Mouse (Mus musculus) adrenal gland, postnatal 10 days (tissue): ENCODE measurements around the gene Lrp10. TPM values are rescaled to one million over a fixed set of nuclear protein-coding genes. Genes with fewer than 3 reads are reported as not detected.

ENCODE experiments used
- DNase-seq: peaks from one replicate; pipeline ENCODE4 v3.0.0; 2021; ENCODE audit warnings: mixed read lengths
- long read RNA-seq, 2 experiments: library from polyadenylated mRNA; stranded (forward); transcript quantifications; one replicate each; pipeline ENCODE4 v2.0.0; 2021
- total RNA-seq, 2 experiments: library from RNA; stranded (reverse); gene quantifications; 2 replicates each; pipeline ENCODE4 v1.2.3; 2021

Gene Lrp10
- total RNA-seq, result 10 to 100 TPM; 71.9 to 89.4 TPM
- long read RNA-seq, experiment 1, full-length matches to known transcripts, result 36 of 64 reads
- long read RNA-seq, experiment 1, partial matches to known transcripts, result 25 of 64 reads
- long read RNA-seq, experiment 1, other reads (novel, unspliced or antisense), result 3 of 64 reads
- long read RNA-seq, experiment 2, full-length matches to known transcripts, result 85 of 108 reads
- long read RNA-seq, experiment 2, partial matches to known transcripts, result 13 of 108 reads
- long read RNA-seq, experiment 2, other reads (novel, unspliced or antisense), result 10 of 108 reads

DNA sequence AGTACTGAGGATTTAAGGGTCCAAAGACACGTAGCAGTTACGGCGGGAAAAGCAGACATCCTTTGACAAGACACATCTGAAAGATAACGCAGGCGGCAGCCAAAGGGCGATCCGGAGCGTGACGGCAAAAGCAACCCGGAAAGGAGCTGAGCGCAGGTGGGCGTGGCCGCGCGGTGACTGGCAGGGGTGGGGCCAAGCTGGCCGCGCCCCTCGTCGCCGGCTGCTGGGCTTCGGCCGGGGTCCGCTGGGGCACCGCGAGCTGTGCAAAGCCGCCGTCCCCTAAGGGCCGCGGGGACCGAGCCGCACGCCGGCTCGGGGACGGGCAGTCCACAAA is at the start of gene Lrp10:
Gene Lrp10, plus strand, starts transcription at position 179 of the 334 bp plus-strand sequence.
- peak; percentile 94 for DNase-seq

GRCm38 (mm10) chr14:54415241-54416020 is 48.5 kb upstream of the Lrp10 start:
- no peak for DNase-seq

GRCm38 (mm10) chr14:54416229-54416775 is 47.6 kb upstream of the Lrp10 start:
- no peak for DNase-seq

DNA sequence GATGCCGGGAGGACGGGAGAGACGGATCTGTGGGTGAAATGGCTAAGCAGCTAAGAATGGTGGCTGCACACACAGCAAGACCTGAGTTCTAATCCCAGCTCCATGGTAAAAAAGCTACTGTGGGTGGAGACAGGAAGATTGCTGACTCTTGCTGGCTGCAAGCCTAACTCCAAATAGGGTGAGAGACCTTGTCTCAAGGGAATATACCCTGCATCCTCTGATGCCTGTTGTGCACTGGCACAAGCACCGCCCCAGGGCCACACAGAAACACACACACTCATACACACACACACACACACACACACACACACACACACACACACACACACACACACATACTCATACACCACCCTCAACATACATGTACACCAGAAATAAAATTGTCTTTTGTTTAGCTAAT is 47.1 kb upstream of the Lrp10 start:
- DNase-seq, result no peak

DNA sequence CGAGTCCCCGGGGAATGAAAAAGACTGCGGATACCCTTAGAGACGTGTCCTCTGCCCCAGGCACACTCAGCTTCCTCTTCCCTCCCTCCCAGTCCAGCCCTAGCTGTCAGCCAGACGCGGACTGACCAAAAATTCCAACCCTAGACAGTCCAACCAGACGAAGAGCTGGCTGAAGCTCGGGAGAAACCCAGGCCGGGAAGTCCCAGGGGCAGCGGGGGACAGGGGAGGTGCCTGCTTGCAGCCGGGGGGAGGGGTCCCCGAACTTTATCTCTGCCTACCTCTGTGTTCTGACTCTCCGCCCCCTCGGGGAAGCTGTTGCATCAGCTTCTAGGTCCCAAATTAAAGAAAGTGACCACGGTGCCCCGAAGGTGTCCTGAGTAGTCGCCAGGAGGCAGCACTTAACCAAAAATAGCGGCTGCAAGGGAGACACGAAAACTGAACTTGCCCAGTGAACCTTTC is 46.3 kb upstream of the Lrp10 start, which contains the start of gene Slc7a7:
Gene Slc7a7, minus strand, starts transcription at position 158 of the 459 bp plus-strand sequence.
- DNase-seq, result peak; percentile 45

- no peak for DNase-seq
Measured at GRCm38 (mm10) chr14:54421014-54421413, 42.9 kb upstream of the Lrp10 start.

DNA sequence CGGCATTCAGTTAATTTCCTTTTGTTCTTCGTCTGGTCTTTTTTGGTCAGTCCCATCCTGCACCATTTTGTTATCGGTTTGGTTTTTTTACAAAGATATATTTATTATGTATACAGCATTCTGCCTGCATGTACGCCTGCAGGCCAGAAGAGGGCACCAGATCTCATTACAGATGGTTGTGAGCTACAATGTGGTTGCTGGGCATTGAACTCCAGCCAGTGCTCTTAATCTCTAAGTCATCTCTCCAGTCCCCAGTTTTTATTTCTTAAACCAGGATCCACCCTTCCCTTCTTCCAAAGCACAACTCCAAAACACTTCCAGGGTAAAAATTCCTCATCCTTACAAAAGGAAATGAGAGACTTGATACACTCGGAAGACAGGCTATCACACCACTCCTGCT is 40.5 kb upstream of the Lrp10 start:
- no peak for DNase-seq

- DNase-seq, result no peak
Measured at GRCm38 (mm10) chr14:54424634-54425033, 39.3 kb upstream of the Lrp10 start.

GRCm38 (mm10) chr14:54425540-54425939 is 38.4 kb upstream of the Lrp10 start:
- DNase-seq, result no peak

DNA sequence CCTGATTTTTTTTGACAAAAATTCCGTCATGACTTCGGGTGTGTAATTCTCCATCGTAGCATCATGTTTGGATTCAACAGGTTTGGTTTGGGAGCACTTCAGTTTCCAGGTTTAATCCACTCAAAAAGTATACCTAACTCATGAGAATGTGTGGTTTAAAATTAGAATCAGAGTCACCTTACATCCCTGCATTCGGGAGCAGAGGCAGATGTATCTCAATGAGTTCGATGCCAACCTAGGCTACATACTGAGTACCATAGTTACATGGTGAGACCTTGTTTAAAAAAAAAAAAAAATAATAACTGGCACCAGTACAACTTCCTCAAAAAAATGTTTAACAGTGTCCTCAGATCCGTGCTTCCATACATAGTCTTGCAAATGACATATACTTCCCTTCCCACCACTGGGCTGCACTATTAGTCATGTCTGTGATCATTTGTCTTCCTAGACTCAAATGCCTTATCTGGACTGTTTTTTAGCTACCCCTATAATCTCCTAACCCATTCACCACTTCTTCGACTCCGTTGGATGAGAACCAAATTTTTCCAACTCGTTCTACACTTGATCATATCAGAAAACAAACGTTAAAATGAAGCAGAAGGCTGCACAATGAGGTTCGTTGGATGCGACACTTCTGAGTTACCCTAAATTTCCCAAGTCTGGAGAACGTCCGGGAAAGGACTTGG is 37.8 kb upstream of the Lrp10 start:
- no peak for DNase-seq

DNA sequence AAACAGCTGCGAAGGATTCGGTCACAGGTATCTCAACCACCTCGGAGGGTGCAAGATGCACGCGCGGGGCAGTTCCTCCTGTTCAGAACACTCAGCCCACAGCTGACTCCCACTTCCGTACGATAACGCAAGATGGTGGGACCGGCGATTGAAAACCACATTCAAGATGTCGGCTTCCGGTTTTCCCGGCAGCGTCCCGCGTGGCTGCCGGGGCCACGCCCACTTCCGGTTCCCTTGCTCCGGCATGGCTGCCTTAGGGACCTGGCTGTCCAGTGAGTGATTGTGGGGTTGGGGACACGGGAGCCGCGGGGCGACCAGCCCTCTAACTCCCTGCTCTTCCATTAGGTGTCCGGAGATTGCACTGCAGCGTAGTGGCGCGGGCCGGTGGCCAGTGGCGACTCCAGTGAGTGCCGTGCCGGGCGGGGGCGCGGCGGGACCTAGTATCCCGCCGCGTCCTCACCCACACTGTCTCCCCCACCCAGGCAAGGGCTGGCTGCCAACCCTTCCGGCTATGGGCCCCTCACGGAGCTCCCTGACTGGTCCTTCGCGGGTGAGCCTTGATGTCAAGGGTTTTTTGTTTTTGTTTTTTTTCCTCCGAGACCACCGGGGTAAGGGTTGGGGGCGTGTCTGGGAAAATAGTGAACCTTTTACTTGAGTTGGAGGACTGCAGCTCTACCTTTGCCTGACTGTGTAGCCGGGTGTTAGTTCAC is 37.1 kb upstream of the Lrp10 start, which contains the start of gene Mrpl52:
Gene Mrpl52, plus strand, starts transcription at position 221 of the 710 bp plus-strand sequence.
- peak; percentile 95 for DNase-seq

GRCm38 (mm10) chr14:54427696-54428095 is 36.2 kb upstream of the Lrp10 start:
- no peak for DNase-seq

GRCm38 (mm10) chr14:54428421-54428820 is 35.5 kb upstream of the Lrp10 start:
- DNase-seq, result no peak

GRCm38 (mm10) chr14:54429332-54430093 is 34.4 kb upstream of the Lrp10 start:
- DNase-seq, result peak; percentile 38

- peak; percentile 49 for DNase-seq
Measured at GRCm38 (mm10) chr14:54430406-54431145, 33.4 kb upstream of the Lrp10 start.

DNA sequence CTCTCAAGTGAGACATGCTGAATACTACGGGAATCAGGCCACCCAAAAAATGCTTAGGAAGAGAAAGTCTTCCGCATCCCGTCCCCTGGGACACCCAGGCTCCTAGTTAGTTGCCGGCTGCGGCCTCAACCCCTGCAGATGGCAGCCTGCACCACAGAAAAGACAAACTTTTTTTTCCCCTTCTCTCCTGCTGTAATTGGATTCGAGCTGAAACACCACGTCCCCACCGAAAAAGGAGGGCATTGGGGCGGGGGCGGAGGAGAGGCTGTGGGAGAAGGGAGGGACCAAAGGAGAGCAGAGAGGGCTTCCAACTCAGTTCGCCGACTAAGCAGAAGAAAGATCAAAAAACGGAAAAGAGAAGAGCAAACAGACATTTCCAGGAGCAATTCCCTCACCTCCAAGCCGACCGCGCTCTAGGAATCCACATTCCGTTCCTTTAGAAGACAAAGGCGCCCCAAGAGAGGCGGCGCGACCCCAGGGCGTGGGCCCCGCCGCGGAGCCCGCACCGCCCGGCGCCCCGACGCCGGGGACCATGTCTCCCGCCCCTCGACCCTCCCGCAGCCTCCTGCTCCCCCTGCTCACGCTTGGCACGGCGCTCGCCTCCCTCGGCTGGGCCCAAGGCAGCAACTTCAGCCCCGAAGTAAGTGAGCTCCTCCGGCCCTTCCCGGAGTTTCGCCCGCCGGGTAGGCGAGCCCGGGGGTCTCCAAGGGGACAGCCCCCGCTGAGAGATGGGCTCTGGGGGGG is 32.4 kb upstream of the Lrp10 start, which contains the start of gene Mmp14:
Gene Mmp14, plus strand, starts transcription at position 279 of the 744 bp plus-strand sequence.
- DNase-seq, result peak; percentile 86

DNA sequence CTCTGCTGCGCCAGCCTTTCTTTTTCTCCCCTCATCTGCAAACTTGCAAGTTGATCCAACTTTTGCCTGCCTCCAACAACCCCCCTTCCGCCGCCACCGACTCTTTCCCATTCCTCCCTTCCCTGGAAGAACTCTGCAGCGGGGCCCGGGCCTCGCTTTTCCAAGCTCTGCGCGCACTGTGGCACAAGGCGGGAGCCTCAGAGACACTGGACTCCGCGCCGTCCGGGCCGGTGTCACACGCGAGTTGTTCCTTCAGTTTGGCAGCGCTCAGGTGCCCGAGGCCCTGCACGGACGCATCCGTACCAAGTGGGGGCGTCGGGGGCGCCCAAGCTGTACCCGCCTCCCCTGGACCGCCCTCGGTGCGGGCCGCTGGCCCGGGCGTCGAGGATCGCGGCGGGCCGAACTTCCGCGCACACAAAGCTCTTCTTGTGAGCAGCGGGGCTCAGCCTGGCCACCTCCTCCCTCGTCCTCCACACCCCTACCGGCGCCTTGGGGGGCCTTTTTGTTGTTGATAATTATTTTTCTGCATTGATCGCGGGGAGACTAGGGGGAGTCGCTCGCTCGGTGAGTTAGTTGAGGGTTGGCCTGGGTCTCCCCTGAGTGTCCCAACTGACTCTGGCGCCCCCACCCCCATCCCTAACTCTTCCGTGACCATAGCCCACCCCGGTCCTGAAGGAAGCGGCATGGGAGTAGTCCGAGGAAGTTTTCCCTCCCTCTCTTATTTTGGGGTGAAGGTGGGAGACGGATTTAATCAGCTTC is 31.7 kb upstream of the Lrp10 start:
- DNase-seq, result peak; percentile 68
